Mouse (Mus musculus) cerebellum, adult 11 months (tissue): ENCODE results near the gene Ott.
"Not testable (repeated sequence)": the region's sequence is repeated elsewhere in the genome, so short reads cannot be mapped to it uniquely, and the experiment has no call there.

ENCODE experiments used
- DNase-seq: peaks from one replicate; pipeline ENCODE4 v3.0.0; 2022

The Ott gene

GRCm38 (mm10) chrX:149073982-149074381, at the start of gene Ott:
TSS of gene Ott (plus strand) at chrX:149074282.
- DNase-seq: not testable (repeated sequence)
